Mouse (Mus musculus): ENCODE measurements at regions not wholly inside any gene's neighbourhood (a gene's known extent, or its start where the extent isn't known, plus 50 kb on each side); places are given as distances from the start of the nearest gene placed in this dataset.

DNA sequence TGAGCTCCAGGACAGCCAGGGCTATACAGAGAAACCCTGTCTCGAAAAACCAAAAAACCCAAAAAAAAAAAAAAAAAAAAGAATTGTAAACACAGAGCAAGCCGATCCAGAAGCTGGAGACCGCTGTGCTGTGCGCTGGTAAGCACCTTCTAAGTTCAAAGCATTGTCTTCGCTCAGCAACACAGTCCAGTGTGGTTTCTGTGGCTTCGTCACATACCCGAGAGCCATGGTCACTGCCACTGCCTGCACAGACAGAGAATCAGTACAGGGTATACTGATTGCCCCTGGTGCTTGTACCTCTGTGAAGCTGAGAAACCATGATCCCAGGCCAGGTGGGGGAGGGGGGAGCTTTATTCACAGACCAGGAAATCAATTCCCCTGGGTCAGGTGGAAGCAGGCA, 51.6 kb upstream of the Foxq1 start:
- H3K36me3 ChIP-seq (ENCODE audit: poor library complexity, severe bottlenecking): no peaks in the 10 kb centered on the region
- H3K4me2 ChIP-seq: no peak overlapping the region
- ATAC-seq: no peak
- H3K27ac ChIP-seq: no peak overlapping the region
- H3K9ac ChIP-seq: no peak overlapping the region
- no peaks in the 10 kb centered on the region for H3K27me3 ChIP-seq
- H3K4me3 ChIP-seq: no peak overlapping the region
- H3K4me1 ChIP-seq: no peaks in the 10 kb centered on the region
- no peaks in the 10 kb centered on the region for H3K9me3 ChIP-seq (replicated peaks)
- 91% methylated on average over 6 of the region's 7 CpGs for WGBS

DNA sequence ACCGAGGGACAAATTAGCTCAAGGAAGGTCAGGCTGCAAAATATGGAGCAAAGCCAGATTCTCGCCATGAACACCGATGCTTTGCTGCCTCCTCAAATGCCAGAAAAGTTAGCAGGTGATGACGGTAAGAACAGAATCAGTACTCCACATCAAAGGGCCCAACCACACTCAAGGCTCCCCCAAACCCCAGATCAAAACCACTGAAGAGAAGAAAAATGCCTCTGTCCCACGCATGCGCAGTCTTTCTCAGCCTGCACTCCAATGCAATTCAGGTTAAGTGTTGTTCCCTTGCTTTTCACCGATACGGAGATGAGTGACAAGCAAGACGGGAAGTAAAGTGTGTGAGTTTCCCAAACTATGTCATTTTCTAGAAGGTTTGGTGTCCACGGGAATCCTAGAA, 50.5 kb upstream of the Foxq1 start:
- Histone ChIP-seq H3K36me3 (ENCODE audit: poor library complexity, severe bottlenecking) (no peaks in the 10 kb centered on the region), H3K4me2 (no peak overlapping the region), H3K9me3 (replicated peaks) (no peaks in the 10 kb centered on the region), H3K4me3 (no peak overlapping the region), H3K9ac (no peak overlapping the region), H3K4me1 (no peaks in the 10 kb centered on the region), H3K27me3 (no peaks in the 10 kb centered on the region), H3K27ac (no peak overlapping the region)
- no peak for ATAC-seq
- 92% methylated on average over 10 of the region's 10 CpGs for WGBS

All from forebrain, embryonic 13.5 days (tissue).